Mouse (Mus musculus): ENCODE measurements around the gene 2310030G06Rik.

DNA sequence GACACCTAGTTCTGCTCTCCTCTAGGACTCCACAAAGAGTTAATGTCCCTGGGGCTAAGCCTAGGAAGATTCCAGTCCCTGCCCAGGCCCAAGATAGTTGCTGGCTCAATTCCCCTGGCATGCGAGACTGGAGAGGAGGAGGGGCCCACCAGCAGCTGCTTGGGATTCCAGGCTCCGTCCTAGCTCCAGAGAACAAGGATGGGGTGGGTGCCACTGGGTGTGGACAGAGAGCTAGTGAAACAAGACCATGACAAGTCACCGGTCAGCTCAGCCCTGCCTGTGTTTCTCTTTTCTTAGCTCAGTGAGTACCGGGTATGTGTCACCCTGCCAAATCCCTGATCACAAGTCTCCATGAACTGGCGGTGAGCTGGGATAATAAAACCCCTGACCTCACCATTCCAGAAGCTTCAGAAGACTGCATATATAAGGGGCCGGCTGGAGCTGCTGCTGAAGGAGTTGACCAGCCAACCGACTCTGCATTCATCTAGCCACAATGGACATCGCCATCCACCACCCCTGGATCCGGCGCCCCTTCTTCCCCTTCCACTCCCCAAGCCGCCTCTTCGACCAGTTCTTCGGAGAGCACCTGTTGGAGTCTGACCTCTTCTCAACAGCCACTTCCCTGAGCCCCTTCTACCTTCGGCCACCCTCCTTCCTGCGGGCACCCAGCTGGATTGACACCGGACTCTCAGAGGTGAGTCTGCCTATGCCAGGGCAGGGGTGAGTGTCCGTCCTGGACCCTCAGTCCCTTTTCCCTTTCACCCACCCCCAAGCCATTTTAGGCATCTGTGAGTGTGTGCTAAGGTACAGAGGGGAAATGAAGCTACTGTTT lies 6.7 kb upstream of the 2310030G06Rik start:
- no peak for TF ChIP-seq CTCF (conservative IDR thresholded peaks at IDR 0.05; ENCODE audit: low read length)
- TF ChIP-seq NANOG (IDR thresholded peaks at IDR 0.05; ENCODE audit: borderline replicate concordance, low read length): no peak
- no peak for TF ChIP-seq POU5F1 (IDR thresholded peaks at IDR 0.05; ENCODE audit: borderline replicate concordance, low read length)
